Mouse (Mus musculus): ENCODE measurements around the gene Zbtb24.
"Not testable (repeated sequence)": the region's sequence is repeated elsewhere in the genome, so short reads cannot be mapped to it uniquely, and the experiment has no call there.

DNA sequence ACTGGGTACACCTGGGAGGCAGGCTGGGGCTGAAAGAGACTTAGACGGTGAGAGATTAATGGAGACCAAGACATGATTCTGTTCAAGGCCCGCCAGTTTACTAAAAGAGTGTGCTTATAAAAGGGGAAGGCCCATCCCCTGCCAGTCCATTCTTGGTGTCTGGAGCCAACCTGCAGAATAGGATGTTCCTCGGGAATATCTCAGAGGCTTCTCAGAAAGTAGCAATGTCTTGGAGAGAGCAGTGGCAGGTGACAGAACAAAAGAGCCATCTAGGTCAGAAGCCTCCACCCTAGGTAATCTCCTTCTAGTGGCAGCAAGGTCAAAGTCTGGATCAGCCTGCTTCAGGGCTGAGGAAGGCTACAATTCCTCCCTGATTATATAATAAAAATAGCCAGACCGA is 40.0 kb upstream of the Zbtb24 start:
- TF ChIP-seq CTCF (IDR thresholded peaks at IDR 0.05; ENCODE audit: borderline replicate concordance, extremely low read depth, insufficient read depth, insufficient read length); POLR2A (IDR thresholded peaks at IDR 0.05; ENCODE audit: borderline replicate concordance, extremely low read depth, insufficient read depth, insufficient read length, poor library complexity, severe bottlenecking): not testable (repeated sequence)
